Mouse (Mus musculus) bone marrow, adult 2 months (tissue): ENCODE results near the gene Fhl2. TPM values are rescaled to one million over a fixed set of nuclear protein-coding genes. Genes with fewer than 3 reads are reported as not detected.
"Not testable (repeated sequence)": the region's sequence is repeated elsewhere in the genome, so short reads cannot be mapped to it uniquely, and the experiment has no call there.

Experiments used
- H3K27ac ChIP-seq: fragments of 200-500 bp; 2 replicates; pipeline ENCODE4 v1.5.1; 2012; ENCODE audit warnings: low read depth, mild to moderate bottlenecking, control low read depth, inconsistent platforms, low read length; ENCODE audit not compliant: control insufficient read depth, poor library complexity, insufficient read depth
- H3K4me1 ChIP-seq: fragments of 200-500 bp; 2 replicates; pipeline ENCODE4 v1.6.1; 2011; ENCODE audit warnings: low read length; ENCODE audit not compliant: control insufficient read depth, insufficient read depth
- H3K4me3 ChIP-seq: fragments of 200-500 bp; replicated peaks from 2 replicates; pipeline ENCODE3; 2011; ENCODE audit warnings: mild to moderate bottlenecking, low read depth, low read length, control low read depth; ENCODE audit not compliant: control insufficient read depth
- CTCF ChIP-seq: fragments of 200-500 bp; IDR thresholded peaks from 2 replicates; pipeline ENCODE4 v1.5.1; 2011; ENCODE audit warnings: low read length, control low read depth; ENCODE audit not compliant: control insufficient read depth, insufficient read depth
- POLR2A ChIP-seq: fragments of 200-500 bp; IDR thresholded peaks from 2 replicates; pipeline ENCODE4 v1.6.1; 2011; ENCODE audit warnings: low read depth, mild to moderate bottlenecking, control low read depth, low read length, borderline replicate concordance; ENCODE audit not compliant: control insufficient read depth
- WGBS: fragments of 180-500 bp; shearing (Covaris S2); methylation state at CpG from one replicate; pipeline ENCODE4 v1.1.7; 2018; 5-methylcytosine and 5-hydroxymethylcytosine counted together
- polyA plus RNA-seq: library from polyadenylated mRNA; stranded (reverse); fragments of >200 nt; gene quantifications from 2 replicates; pipeline ENCODE4 v1.2.4, GENCODE M21; 2011; ENCODE audit warnings: low replicate concordance; ENCODE audit not compliant: missing spikeins, insufficient read depth, insufficient read length

Fhl2 gene
- polyA plus RNA-seq, 1 experiment = 9.0 TPM

DNA sequence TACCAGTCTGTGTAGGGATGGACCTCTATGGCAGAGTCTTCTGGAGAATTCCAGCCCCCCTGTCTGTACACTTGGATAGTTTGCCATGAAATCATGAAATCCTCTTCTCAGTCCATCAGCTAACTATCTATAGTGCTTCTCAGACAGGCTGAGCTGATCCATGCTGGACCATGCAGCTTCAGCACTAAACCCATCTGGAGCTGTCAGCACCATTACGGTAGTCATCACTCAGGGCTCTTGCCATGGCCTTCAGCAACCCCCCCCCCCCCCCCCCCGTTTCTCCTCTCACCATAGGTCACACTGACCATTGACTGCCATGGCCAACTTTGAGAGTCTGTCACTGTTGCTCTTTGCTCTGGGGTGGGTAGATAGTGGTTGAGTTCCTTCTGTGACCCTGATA, 5.0 kb upstream of the Fhl2 start:
- TF ChIP-seq POLR2A (no peak), CTCF (no peak)
- 75% methylated on average over 2 of the region's 2 CpGs for WGBS
- no peak overlapping the region for H3K4me3 ChIP-seq

GRCm38 (mm10) chr1:43199867-43200240, 3.1 kb upstream of the Fhl2 start:
- Histone ChIP-seq H3K4me1 (no peaks in the 10 kb centered on the region), H3K4me3 (no peak overlapping the region), H3K27ac (no peak overlapping the region)
- WGBS = 90% methylated on average over 3 of the region's 3 CpGs
- no peak for TF ChIP-seq POLR2A
- no peak for TF ChIP-seq CTCF

More for the DNA sequence above, 5.0 kb upstream of the Fhl2 start:
- Histone ChIP-seq H3K4me1 (no peaks in the 10 kb centered on the region), H3K27ac (no peak overlapping the region)

DNA sequence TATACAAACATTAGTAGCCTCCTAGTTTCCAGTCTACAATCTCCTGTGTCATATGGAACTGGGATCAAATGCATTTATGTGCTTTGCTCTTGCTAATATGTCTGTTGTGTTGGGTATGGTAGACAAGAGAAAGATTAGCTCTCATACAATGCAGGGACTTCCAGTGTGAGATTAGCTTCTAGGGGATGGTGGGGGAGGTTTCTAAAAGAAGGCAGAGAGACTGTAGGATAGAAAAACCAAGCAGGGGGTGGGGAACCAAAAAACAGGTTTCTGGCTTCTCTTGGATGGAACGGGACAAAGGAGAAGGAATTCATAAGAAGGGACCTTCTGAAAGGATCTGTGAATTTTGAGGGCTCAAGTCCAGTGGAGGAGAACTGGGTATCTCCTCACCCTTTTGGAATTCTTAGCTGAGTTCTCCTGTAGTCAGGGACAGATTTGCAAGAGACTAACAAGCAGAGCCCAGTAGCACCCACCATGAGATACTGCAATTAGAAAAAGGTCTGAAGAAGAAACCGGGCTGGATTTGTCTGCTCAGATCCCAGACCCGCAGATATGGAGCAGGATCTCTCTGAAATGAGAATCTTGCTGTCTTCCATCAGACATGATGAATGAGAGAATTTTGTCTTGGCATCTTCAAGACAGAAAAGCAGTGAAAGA, 2.6 kb upstream of the Fhl2 start:
- TF ChIP-seq POLR2A (no peak), CTCF (no peak)

GRCm38 (mm10) chr1:43196059-43196458, 725 bp downstream of the Fhl2 start:
- Histone ChIP-seq H3K27ac (no peak overlapping the region), H3K4me3 (no peak overlapping the region), H3K4me1 (no peaks in the 10 kb centered on the region)
- 86% methylated on average over 1 of the region's 1 CpGs for WGBS
- TF ChIP-seq POLR2A = no peak
- no peak for TF ChIP-seq CTCF

More for the DNA sequence above, 2.6 kb upstream of the Fhl2 start:
- Histone ChIP-seq H3K4me3 (no peak overlapping the region), H3K4me1 (no peaks in the 10 kb centered on the region), H3K27ac (no peak overlapping the region)
- WGBS = 80% methylated on average over 3 of the region's 3 CpGs

DNA sequence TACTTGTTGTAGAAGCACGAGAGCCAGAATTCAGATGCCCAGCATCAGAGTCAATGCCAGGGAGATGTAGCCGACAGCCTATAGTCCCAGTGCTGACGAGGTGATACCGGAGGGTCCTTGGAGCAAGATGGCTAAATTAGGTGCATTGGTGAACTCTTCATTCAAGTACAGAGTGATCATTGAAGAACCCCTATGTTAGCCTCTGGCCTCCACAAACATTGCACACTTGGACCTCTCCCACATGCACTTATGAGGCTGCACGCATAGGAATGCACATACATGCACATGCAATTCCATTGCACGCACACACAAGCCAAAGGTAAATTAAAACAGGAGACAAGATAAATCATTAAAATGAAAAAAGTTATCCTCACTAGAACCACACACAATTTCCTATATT, 3.4 kb downstream of the Fhl2 start:
- H3K4me1 ChIP-seq = no peaks in the 10 kb centered on the region
- TF ChIP-seq CTCF (no peak), POLR2A (no peak)
- 87% methylated on average over 6 of the region's 6 CpGs for WGBS
- H3K27ac ChIP-seq = no peak overlapping the region
- no peak overlapping the region for H3K4me3 ChIP-seq

DNA sequence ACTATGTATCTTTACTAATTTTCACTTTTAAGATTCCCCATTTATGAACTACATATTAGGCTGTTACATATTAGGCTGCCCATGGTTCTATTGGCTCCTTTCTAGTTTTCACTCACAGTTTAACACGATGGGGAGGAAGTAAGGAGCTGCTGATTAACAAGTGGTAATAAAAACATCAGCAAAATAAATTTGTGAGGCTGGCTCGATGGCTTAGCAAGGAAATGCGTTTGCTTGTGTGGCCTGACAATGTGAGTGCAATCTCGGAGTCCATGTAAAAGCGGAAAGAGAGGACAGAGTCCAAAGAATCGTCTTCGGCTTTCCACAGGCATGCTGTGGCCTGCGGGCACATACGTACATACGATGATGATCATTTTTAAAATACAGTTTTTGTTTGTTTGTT, 4.3 kb downstream of the Fhl2 start:
- no peak overlapping the region for H3K27ac ChIP-seq
- no peak for TF ChIP-seq POLR2A
- TF ChIP-seq CTCF = no peak
- no peak overlapping the region for H3K4me3 ChIP-seq
- no peaks in the 10 kb centered on the region for H3K4me1 ChIP-seq
- 69% methylated on average over 10 of the region's 10 CpGs for WGBS

GRCm38 (mm10) chr1:43191078-43191477, 5.7 kb downstream of the Fhl2 start:
- no peak for TF ChIP-seq POLR2A
- TF ChIP-seq CTCF = no peak
- Histone ChIP-seq H3K4me3 (no peak overlapping the region), H3K27ac (no peak overlapping the region), H3K4me1 (no peaks in the 10 kb centered on the region)
- WGBS = 78% methylated on average over 8 of the region's 8 CpGs

- H3K4me1 ChIP-seq, H3K4me3 ChIP-seq, H3K27ac ChIP-seq: not testable (repeated sequence)
- WGBS = 85% methylated on average over 11 of the region's 16 CpGs
Measured at GRCm38 (mm10) chr1:43188893-43189292, 7.9 kb downstream of the Fhl2 start.

DNA sequence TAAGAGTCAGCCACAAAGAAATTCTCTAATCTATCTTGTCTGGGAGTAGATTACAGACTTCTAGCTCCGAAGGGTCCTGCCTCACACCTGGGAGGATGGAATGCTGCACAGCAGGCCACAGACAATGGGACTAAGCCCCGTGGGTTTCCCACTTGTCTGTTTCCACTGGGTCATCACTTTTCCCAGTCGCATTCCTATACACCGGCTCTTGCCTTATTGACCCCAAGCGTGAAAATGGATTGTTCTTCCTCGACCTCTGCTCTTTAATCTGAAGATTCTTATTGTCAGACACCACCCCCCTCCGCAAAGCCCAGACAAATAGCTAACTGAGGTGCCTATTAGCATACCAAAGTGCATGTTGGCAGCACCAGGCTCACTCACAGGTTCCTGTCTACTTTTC, 10.4 kb downstream of the Fhl2 start:
- no peaks in the 10 kb centered on the region for H3K4me1 ChIP-seq

More for the DNA sequence above, 10.4 kb downstream of the Fhl2 start:
- no peak overlapping the region for H3K4me3 ChIP-seq
- H3K27ac ChIP-seq = no peak overlapping the region
- WGBS = 74% methylated on average over 7 of the region's 7 CpGs
- no peak for TF ChIP-seq POLR2A
- TF ChIP-seq CTCF = no peak
